Comparison of ENCODE assay signal across 8 mouse cellular contexts in genomic region chr10:117745570-117746296, GRCm38 (mm10). TPM values are rescaled to one million over a fixed set of nuclear protein-coding genes. Genes with fewer than 3 reads are reported as not detected.
DNase-seq lines count a peak whose midpoint lies in the region; ATAC-seq lines count a peak whose summit lies in the region.
"Not testable (repeated sequence)": the region's sequence is repeated elsewhere in the genome, so short reads cannot be mapped to it uniquely, and the experiment has no call there.

No protein-coding gene starts in this region.

- WGBS in heart, embryonic 15.5 days, result under 1% methylated on average over 14 of the region's 46 CpGs
- 1% methylated on average over 14 of the region's 46 CpGs for WGBS in kidney, embryonic 14.5 days
- WGBS in liver, embryonic 15.5 days (ENCODE audit: insufficient replicate concordance), result under 1% methylated on average over 25 of the region's 46 CpGs
- WGBS in stomach, embryonic 16.5 days, result under 1% methylated on average over 14 of the region's 46 CpGs

- peak overlapping the region; percentile 64 for H3K9ac ChIP-seq in heart, embryonic 15.5 days
- H3K9ac ChIP-seq in kidney, embryonic 14.5 days (ENCODE audit: low read depth, low read length), result peak overlapping the region; percentile 60
- H3K9ac ChIP-seq in liver, embryonic 15.5 days, result peak overlapping the region; percentile 49; the same call in 1 of the 2 replicates
- H3K9ac ChIP-seq in stomach, embryonic 16.5 days (ENCODE audit: low read length), result peak overlapping the region; percentile 58

- not testable (repeated sequence) for H3K27me3 ChIP-seq in heart, embryonic 15.5 days; kidney, embryonic 14.5 days (ENCODE audit: control insufficient read depth, insufficient read depth, low read length); liver, embryonic 15.5 days; stomach, embryonic 16.5 days (ENCODE audit: control insufficient read depth, insufficient read depth, low read length)

- peak overlapping the region; percentile 55 for H3K4me3 ChIP-seq in heart, embryonic 15.5 days
- peak overlapping the region; percentile 50 for H3K4me3 ChIP-seq in kidney, embryonic 14.5 days (ENCODE audit: low read length)
- peak overlapping the region; percentile 55 for H3K4me3 ChIP-seq in liver, embryonic 15.5 days (replicated peaks)
- peak overlapping the region; percentile 50 for H3K4me3 ChIP-seq in stomach, embryonic 16.5 days (replicated peaks; ENCODE audit: low read length)

- H3K4me2 ChIP-seq in heart, embryonic 15.5 days, result peak overlapping the region; percentile 88
- H3K4me2 ChIP-seq in kidney, embryonic 14.5 days (replicated peaks; ENCODE audit: low read depth, low read length), result peak overlapping the region; percentile 84
- H3K4me2 ChIP-seq in liver, embryonic 15.5 days, result peak overlapping the region; percentile 83
- H3K4me2 ChIP-seq in stomach, embryonic 16.5 days (ENCODE audit: low read depth, low read length), result peak overlapping the region; percentile 63

- not testable (repeated sequence) for H3K27ac ChIP-seq in heart, embryonic 15.5 days; kidney, embryonic 14.5 days (ENCODE audit: low read depth, low read length); liver, embryonic 15.5 days (replicated peaks); stomach, embryonic 16.5 days (ENCODE audit: low read length)

- not testable (repeated sequence) for H3K9me3 ChIP-seq in heart, embryonic 15.5 days (replicated peaks); kidney, embryonic 14.5 days (ENCODE audit: control insufficient read depth, low read length); liver, embryonic 15.5 days (replicated peaks); stomach, embryonic 16.5 days (replicated peaks; ENCODE audit: control insufficient read depth, low read length)

- peak; percentile 41 for ATAC-seq in CD4-positive, CD25-positive, alpha-beta regulatory T cell, adult 4 months
- ATAC-seq in erythroblast, adult 5-6 weeks (replicated peaks; ENCODE audit: low FRiP score, poor library complexity, severe bottlenecking), result peak; percentile 43; the same call in 1 of the 2 replicates
- peak; percentile 40; the same call in 1 of the 2 replicates for ATAC-seq in heart, embryonic 15.5 days (replicated peaks; ENCODE audit: insufficient number of reproducible peaks, insufficient read depth, low FRiP score, low read depth)
- ATAC-seq in kidney, embryonic 14.5 days (ENCODE audit: low FRiP score, low TSS enrichment), result peak; percentile 37; the same call in 1 of the 2 replicates
- peak; percentile 20 for ATAC-seq in liver, embryonic 15.5 days (ENCODE audit: insufficient read depth)
- peak; percentile 36; the same call in 1 of the 2 replicates for ATAC-seq in monocyte, adult 5-6 weeks (replicated peaks; ENCODE audit: insufficient number of reproducible peaks, low FRiP score, low TSS enrichment, poor library complexity, severe bottlenecking)
- ATAC-seq in stomach, embryonic 16.5 days (ENCODE audit: insufficient read depth, low FRiP score), result peak; percentile 12

- H3K4me1 ChIP-seq in heart, embryonic 15.5 days (replicated peaks); kidney, embryonic 14.5 days (ENCODE audit: control insufficient read depth, insufficient read depth, low read length); stomach, embryonic 16.5 days (ENCODE audit: control insufficient read depth, insufficient read depth, low read length): not testable (repeated sequence)
- peaks cover 20% of the 10 kb centered on the region for H3K4me1 ChIP-seq in liver, embryonic 15.5 days (replicated peaks)

- DNase-seq in cerebellum, adult 11-12 months, result peak; percentile 42

- peaks cover 19% of the 10 kb centered on the region for H3K36me3 ChIP-seq in heart, embryonic 15.5 days
- peaks cover 15% of the 10 kb centered on the region; the same call in 1 of the 2 replicates for H3K36me3 ChIP-seq in kidney, embryonic 14.5 days (ENCODE audit: control insufficient read depth, insufficient read depth, low read length)
- H3K36me3 ChIP-seq in liver, embryonic 15.5 days (replicated peaks), result peaks cover 25% of the 10 kb centered on the region
- peaks cover 10% of the 10 kb centered on the region for H3K36me3 ChIP-seq in stomach, embryonic 16.5 days (ENCODE audit: control insufficient read depth, insufficient read depth, low read length)

RNA-seq across cellular contexts. Expression of gene Slc35e3, which starts 0.4 kb away (rescaled TPM):
- polyA plus RNA-seq in CD4-positive, CD25-positive, alpha-beta regulatory T cell, adult 4 months (2017; shearing (Covaris generic)), result 1 to 10 TPM; 2.1 to 2.8 TPM
- total RNA-seq in erythroblast, adult 5-6 weeks (2015; ENCODE audit: low replicate concordance), result 0.38 and 0.84 TPM in 2 replicates
- 0.43 and 1.1 TPM in 2 replicates for total RNA-seq in erythroblast, adult 5-6 weeks (2017; ENCODE audit: low replicate concordance)
- 7.1 and 8.9 TPM in 2 replicates for polyA plus RNA-seq in heart, embryonic 15.5 days (2015; fragmentation: Nextera tagmentation; extraction: Ambion mirVana)
- polyA plus RNA-seq in kidney, embryonic 14.5 days (2014; fragmentation: Nextera tagmentation; extraction: Ambion mirVana), result 7.5 and 12.5 TPM in 2 replicates
- polyA plus RNA-seq in liver, embryonic 15.5 days (2015; fragmentation: Nextera tagmentation; extraction: Ambion mirVana), result 2.3 and 3.0 TPM in 2 replicates
- total RNA-seq in monocyte, adult 5-6 weeks (2017), result 18.0 to 20.6 TPM (median 20.0 TPM) in 3 replicates
- polyA plus RNA-seq in stomach, embryonic 16.5 days (2015; fragmentation: Nextera tagmentation; extraction: Ambion mirVana), result 14.2 and 15.1 TPM in 2 replicates

RNA-seq across cellular contexts. Expression of gene Mdm2, which starts 35.2 kb away (rescaled TPM):
- polyA plus RNA-seq in CD4-positive, CD25-positive, alpha-beta regulatory T cell, adult 4 months (2017; shearing (Covaris generic)), result 10 to 100 TPM; 47.3 to 54.7 TPM
- total RNA-seq in erythroblast, adult 5-6 weeks (2015; ENCODE audit: low replicate concordance), result 29.8 and 38.7 TPM in 2 replicates
- total RNA-seq in erythroblast, adult 5-6 weeks (2017; ENCODE audit: low replicate concordance), result 28.7 and 41.1 TPM in 2 replicates
- 39.0 and 46.7 TPM in 2 replicates for polyA plus RNA-seq in heart, embryonic 15.5 days (2015; fragmentation: Nextera tagmentation; extraction: Ambion mirVana)
- polyA plus RNA-seq in kidney, embryonic 14.5 days (2014; fragmentation: Nextera tagmentation; extraction: Ambion mirVana), result 38.6 and 65.6 TPM in 2 replicates
- 19.5 and 21.0 TPM in 2 replicates for polyA plus RNA-seq in liver, embryonic 15.5 days (2015; fragmentation: Nextera tagmentation; extraction: Ambion mirVana)
- total RNA-seq in monocyte, adult 5-6 weeks (2017), result 159 to 175 TPM (median 170 TPM) in 3 replicates
- 39.5 and 39.9 TPM in 2 replicates for polyA plus RNA-seq in stomach, embryonic 16.5 days (2015; fragmentation: Nextera tagmentation; extraction: Ambion mirVana)

RNA-seq across cellular contexts. Expression of gene Nup107, which starts 46.8 kb away (rescaled TPM):
- polyA plus RNA-seq in CD4-positive, CD25-positive, alpha-beta regulatory T cell, adult 4 months (2017; shearing (Covaris generic)), result 10 to 100 TPM; 54.8 to 65.4 TPM
- 14.6 and 42.2 TPM in 2 replicates for total RNA-seq in erythroblast, adult 5-6 weeks (2015; ENCODE audit: low replicate concordance)
- 24.7 and 26.9 TPM in 2 replicates for total RNA-seq in erythroblast, adult 5-6 weeks (2017; ENCODE audit: low replicate concordance)
- 35.6 and 38.9 TPM in 2 replicates for polyA plus RNA-seq in heart, embryonic 15.5 days (2015; fragmentation: Nextera tagmentation; extraction: Ambion mirVana)
- polyA plus RNA-seq in kidney, embryonic 14.5 days (2014; fragmentation: Nextera tagmentation; extraction: Ambion mirVana), result 48.6 and 77.5 TPM in 2 replicates
- polyA plus RNA-seq in liver, embryonic 15.5 days (2015; fragmentation: Nextera tagmentation; extraction: Ambion mirVana), result 33.0 and 33.4 TPM in 2 replicates
- 62.6 to 83.6 TPM (median 77.5 TPM) in 3 replicates for total RNA-seq in monocyte, adult 5-6 weeks (2017)
- polyA plus RNA-seq in stomach, embryonic 16.5 days (2015; fragmentation: Nextera tagmentation; extraction: Ambion mirVana), result 49.8 and 51.5 TPM in 2 replicates
